Mouse (Mus musculus): ENCODE measurements around the gene Mecom.

DNA sequence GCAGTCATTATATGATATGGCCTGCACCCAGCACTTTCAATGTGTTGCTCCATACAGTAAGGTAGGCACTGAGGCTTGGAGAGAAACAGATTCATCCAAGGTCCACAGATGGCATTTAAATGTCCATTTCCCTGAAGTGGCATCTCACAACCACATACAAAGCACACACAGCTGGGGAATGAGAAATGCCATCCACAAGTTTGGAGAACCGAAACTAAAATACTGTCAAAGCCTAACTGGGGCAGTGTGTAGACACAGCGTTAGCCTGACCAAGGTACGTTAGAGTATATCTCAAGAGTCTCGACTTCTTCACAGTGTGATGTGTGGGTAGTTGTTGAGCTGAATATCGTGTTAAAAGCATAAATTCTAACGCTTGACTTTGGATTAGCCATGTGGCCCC is 133.6 kb downstream of the Mecom start:
- TF ChIP-seq CTCF (IDR thresholded peaks at IDR 0.05; ENCODE audit: low read depth, low read length) (no peak), POLR2A (IDR thresholded peaks at IDR 0.05; ENCODE audit: borderline replicate concordance, low read depth, low read length) (no peak)
